Mouse (Mus musculus) layer of hippocampus, postnatal 14 days (tissue): ENCODE measurements around the gene Ptpn12. TPM values are rescaled to one million over a fixed set of nuclear protein-coding genes. Genes with fewer than 3 reads are reported as not detected.
A peak's percentile ranks its signal among the peaks of the same experiment; 100 is the strongest.

Experiments used
- DNase-seq, 2 experiments: peaks; one replicate each; pipeline ENCODE4 v3.0.0; 2021 to 2022; ENCODE audit warnings: low spot score in 2 of 2, mixed read lengths in 1 of 2
- long read RNA-seq, 2 experiments: library from polyadenylated mRNA; stranded (forward); transcript quantifications; one replicate each; pipeline ENCODE4 v2.0.0; 2021
- total RNA-seq, 2 experiments: library from RNA; stranded (reverse); gene quantifications; 2 replicates each; pipeline ENCODE4 v1.2.3; 2021

Gene Ptpn12
- 10 to 100 TPM; 40.9 to 46.6 TPM for total RNA-seq
- long read RNA-seq, experiment 1, transcript Ptpn12-201 (18 exons, 3,280 nt): major isoform, 6 of 12 reads
- long read RNA-seq, experiment 1, partial matches to known transcripts: 4 of 12 reads
- long read RNA-seq, experiment 1, other reads (novel, unspliced or antisense): 2 of 12 reads
- long read RNA-seq, experiment 2, partial matches to known transcripts: 1 of 11 reads
- long read RNA-seq, experiment 2, other reads (novel, unspliced or antisense): 5 of 11 reads

DNA sequence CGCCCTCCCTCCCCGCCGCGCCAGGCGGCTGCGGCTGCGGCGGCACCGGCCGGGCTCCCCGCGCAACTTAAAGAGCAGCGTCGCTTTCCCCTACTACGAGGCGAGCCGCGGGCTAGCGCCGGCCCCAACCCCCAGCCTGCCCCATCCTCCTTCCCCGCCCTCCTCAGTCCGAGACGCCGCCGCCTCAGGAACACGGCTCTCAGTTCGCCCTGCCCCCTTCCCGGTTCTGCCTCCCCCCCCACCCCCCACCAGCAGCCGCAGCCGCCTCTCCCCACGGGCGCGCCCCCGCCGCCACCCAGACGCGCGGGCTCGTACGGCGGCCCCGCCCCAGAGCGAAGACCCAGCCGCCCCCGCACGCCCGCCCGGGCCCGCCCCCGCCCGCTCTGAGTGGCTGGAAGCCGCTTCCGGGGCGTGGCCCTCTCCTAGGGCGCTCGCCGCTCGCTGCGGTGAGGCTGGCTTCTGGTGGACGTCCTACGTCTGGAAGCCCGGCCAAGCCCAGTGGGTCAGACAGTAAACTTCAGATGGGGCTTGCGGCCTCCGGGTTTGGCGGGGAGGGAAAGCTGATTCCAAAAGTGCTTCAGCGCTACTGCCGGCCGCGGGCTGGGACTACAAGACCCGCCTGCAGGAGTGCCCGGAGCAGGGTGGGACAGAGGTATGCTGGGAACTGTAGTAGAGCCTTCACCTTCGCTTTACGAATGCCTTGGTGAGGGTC lies at the start of gene Ptpn12:
Gene Ptpn12, minus strand, starts transcription at position 92 of the 712 bp plus-strand sequence.
- peak; percentile 95 to 96 for DNase-seq

GRCm38 (mm10) chr5:21091179-21091578 lies 35.5 kb upstream of the Ptpn12 start:
- no peak for DNase-seq

DNA sequence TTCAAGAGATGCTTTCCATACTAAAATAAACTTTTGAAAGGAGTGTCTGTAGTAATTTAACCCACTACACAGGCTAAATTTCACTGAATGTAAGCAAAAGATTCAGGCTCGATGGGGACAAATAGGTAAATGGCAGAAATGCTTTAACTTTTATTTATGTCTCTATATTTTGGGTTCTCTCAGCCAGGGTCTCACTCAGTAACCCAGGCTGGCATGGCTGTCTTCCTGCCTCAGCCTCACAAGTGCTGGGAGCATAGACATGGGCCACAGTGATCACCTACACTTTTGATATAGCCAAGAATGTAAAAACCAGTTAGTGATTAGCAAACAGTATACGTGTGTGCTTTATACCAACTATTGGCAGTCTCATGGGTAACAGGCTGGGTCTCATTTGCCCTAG lies 1.5 kb upstream of the Ptpn12 start:
- DNase-seq: no peak

DNA sequence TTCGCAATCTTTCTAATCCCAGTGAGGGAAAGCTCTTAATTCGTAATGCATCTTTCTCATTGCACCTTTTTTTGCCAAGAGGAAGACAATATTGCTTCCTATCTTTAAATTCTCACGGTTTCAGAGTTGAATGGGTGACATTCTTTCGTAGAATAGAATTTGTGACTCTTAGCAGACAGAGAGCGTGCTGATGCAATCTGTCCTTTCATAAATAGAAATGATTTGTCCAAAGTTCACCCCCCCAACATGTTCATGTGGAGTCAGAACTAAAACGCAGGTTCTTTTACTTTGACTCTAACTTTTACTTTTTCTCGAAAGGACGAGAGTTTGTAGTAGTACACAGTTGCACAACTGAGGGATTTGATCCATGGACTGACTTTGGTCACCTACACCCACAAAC lies 884 bp upstream of the Ptpn12 start:
- DNase-seq: no peak

DNA sequence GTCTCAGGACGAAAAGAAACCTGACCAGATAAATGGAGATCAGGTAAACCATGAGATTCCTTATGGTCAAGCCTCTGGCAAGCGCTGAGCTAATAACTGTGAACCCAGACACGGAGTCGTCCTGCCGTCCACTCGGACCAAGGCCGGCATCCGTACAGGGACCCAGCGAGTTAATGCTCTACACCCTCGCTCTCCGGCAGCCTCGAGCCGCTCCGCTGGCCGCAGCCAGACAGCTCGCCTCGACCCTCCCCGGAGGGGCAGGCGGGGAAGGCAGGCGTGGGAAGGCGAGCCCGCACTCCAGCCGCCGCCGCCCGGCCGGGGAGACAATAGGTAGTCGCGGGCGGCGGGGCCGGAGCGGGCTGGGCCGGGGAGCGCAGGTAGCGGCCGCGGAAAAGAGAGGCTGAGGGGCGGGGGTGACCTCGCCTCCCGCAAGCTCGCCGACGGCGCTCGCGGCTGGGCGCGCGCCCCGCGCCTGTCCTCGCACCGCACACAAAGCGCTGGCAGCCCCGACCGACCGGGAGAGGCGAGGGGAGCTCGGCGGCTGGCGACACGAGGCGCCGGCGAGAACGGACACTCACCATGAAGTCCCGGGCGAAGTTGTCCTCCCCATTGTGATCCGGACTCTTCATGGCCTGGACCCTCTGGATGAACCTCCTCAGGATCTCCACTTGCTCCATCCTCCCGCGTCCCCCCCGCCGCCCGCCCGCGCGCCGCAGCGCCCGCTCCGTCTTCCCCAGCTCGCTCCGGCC lies 466 bp downstream of the Ptpn12 start:
- DNase-seq: peak in 1 of 2 experiments; percentile 50

DNA sequence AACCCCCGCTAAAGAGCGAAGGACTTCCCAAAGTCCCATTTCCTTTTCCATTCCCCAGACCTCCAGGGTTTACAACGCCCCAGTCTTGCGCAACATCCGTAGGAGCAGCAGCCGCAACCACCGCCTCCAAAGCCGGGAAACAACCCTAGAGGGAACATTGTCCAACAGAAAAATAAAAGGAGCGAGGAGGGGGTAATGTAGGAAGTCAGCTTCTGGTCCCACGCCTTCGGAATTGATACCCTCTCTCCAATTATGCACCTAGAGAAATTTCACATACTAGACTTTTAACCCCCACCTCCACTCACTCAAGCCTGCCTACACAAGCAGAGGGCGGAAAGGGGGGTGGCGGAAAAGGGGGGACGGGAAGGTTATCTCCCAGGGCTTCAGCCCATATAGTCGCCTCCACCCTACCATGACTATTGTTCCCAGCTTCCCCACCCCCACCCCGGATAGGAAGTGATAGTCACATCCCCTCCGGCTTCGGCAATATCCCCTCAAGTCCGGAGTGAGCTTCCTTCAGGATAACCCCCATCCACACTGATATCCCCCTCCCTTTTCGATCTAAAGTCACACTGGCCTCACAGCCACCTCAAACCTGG lies 1.1 kb downstream of the Ptpn12 start:
- DNase-seq: peak; percentile 40 to 59

DNA sequence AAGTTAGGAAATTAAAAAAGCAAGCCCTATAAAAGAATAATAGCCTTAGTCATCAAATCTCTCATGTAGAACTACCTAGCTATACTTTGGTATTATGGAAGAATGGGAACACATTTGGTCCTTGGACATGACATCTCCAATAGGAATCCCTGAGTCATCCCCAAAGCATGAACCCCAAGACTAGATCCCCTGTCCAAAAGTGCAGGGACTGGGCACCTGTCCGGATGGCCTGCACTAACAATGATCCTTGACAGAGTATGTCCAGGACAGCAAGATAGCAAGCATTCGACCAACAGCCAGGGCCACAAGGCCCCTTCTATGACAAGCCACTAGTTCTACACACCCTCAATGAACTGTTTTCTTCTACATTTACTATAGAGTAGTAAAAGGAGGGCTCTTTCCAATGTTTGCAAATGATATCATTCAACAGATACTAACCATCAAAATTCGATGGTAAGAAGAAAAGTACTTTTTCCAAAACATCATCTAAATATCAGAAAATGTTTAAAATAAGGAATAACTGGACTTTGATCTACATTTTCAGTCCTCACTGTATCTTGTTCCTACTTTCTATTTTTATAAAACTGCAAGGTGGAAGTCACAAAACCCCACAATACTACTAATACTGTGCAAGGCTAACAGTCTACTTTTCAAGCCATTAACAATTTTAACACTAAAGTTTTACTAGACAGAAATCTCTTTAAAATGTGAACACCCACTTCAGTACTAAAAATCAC lies 2.0 kb downstream of the Ptpn12 start:
- no peak for DNase-seq

- no peak for DNase-seq
These were observed 3.2 kb downstream of the Ptpn12 start for GRCm38 (mm10) chr5:21052521-21052920.

DNA sequence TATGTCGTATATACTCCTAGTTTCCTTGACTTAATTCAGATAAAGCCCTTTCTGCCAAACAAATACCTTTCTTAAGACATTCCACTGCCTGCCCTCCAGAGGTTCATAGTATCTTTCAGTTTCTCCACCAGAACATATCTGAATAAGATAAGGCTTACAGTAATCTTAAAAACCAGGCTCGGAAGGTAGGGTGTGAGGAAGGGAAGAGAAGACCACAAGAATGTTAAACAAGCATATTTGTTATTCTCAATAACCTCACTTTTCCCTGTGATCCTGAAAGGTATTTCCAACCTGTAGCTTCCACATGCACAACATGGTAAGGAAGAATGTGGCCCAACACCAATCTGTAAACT lies 5.0 kb downstream of the Ptpn12 start:
- DNase-seq: no peak

DNA sequence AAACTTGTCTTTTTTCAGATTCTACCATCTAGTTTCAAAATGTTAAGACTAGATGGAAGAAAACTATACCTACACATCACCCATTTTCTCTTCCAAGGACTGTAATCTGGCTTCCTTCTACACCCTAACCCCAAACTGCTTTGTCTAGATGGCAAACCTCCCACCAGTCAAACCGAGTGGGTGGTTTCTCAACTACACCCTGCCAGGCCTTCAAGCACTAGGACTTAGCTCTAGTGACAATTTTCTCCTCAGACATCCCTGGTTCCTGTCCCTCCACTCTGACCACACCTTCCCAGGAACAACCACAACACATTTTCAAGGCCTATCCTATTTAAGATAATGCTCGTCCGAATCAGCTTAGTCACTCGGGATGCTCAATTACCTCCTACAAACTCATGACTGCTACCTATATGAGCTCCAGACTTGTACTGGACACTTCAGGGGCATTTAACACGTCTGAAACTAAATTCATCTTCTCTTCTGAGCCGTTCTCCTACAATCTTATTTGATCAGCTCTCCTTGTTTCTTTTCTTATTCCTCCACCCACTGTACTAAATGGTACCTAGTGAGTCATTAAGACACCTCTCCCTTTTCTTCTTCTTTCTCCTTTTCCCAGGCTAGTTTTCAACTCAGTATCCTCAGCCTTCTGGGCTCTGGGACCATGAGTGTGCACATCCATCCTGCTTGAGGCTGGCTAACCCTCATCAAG lies 5.5 kb downstream of the Ptpn12 start:
- DNase-seq: no peak

- DNase-seq: no peak
These were observed 6.7 kb downstream of the Ptpn12 start for GRCm38 (mm10) chr5:21049006-21049405.

DNA sequence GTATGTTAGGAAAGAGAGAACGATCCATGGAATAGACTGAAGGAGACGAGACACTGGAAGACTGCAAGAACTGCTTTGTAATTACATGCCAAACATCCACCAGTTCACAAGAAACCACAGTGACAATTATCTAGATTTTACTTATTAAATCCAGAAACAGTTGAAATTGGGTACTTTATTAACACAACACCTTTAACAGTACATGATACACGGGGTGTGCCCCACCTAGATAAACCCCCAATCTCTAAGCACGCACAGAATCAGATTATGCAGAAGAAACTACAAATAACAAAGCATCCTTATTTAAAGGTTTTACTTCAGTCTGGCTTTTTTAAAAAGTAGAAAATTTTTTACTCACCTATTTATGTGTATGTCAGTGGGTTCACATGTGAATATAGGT lies 8.6 kb downstream of the Ptpn12 start:
- no peak for DNase-seq

- no peak for DNase-seq
These were observed 9.3 kb downstream of the Ptpn12 start for GRCm38 (mm10) chr5:21046150-21047048.

DNA sequence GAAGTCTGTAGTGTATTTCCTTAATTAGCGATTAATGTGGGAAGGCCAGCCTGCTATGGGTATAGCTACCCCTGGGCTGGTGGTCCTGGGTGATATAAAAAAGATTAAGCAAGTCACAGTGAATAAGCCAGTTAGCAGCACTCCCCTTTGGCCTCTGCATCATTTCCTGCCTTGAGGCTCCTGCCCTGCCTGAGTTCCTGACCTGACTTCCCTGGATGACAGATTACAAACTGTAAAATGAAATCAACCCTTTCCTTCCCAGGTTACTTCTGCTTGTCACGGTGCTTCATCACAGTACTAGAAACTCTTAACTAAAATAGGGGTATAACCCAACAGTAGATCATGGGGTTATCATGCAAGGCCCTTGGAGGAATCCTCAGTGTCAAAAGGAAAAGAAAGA lies 10.2 kb downstream of the Ptpn12 start:
- DNase-seq: no peak

DNA sequence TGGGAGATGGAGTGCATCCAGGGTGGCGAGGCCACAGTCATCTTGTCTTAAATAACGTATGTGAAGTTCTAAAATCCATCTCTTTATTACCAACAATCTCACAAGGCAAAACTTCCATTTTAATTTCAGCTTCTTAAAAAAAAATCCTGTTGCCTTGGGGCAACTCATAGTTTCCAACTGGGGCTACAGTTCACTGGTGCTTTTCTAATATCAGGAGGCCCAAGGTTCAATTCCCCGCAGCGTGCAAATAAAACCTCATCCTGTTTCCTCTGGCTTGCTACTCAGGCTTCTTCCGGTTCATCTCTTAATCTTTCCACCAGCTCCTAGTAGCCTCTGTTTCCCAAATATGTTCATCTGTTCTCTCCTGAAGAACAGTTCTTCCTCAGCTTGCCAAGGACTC lies 17.6 kb downstream of the Ptpn12 start:
- no peak for DNase-seq

GRCm38 (mm10) chr5:21035689-21036480 lies 19.8 kb downstream of the Ptpn12 start:
- no peak for DNase-seq

DNA sequence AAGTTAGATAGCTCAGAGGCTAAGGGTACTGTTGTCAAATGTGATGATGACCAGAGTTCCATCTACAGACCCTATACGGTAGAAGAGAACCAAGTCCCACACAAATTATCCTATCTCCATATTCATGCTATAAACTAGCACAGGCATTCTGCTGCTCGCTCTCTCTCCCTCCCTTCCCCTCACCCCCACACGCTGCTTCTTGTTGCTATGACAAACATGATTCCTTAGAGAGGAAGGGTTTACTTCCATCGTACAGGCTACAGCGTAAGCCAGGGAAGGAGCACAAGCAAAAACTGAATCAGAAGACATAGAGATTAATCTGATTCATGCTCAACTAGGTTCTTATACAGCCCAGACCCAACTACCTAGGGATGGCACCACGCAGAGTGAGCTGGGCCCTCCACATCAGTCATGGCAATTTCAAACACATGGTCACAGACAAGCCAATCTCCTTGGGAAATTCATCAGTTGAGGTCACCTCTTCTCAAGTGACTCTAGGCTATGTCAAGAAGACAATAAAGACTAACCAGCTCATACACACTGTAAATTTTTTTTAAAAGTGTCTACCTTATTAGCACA lies 21.2 kb downstream of the Ptpn12 start:
- peak in 1 of 2 experiments; percentile 48 for DNase-seq

- DNase-seq: no peak
These were observed 22.2 kb downstream of the Ptpn12 start for GRCm38 (mm10) chr5:21033382-21034056.
